Mouse (Mus musculus) neutrophil, adult 5-6 weeks (primary cell): ENCODE data around the gene Lrba. TPM values are rescaled to one million over a fixed set of nuclear protein-coding genes. Genes with fewer than 3 reads are reported as not detected.
A peak's percentile ranks its signal among the peaks of the same experiment; 100 is the strongest.

Experiments
- ATAC-seq: fragments of 151-379, 151-347 bp; 2 replicates; pipeline ENCODE4 v1.8.0; 2017; ENCODE audit warnings: mild to moderate bottlenecking, moderate TSS enrichment; ENCODE audit not compliant: insufficient number of reproducible peaks, poor library complexity, low FRiP score, severe bottlenecking; ENCODE audit errors: extremely low read depth
- total RNA-seq: library from RNA; stranded (forward); fragments of 200-1000 nt; gene quantifications from 2 replicates; pipeline ENCODE4 v1.2.3, GENCODE M21; 2017

Gene Lrba
- total RNA-seq, 1 experiment from 2014 or later = 59.2 TPM

DNA sequence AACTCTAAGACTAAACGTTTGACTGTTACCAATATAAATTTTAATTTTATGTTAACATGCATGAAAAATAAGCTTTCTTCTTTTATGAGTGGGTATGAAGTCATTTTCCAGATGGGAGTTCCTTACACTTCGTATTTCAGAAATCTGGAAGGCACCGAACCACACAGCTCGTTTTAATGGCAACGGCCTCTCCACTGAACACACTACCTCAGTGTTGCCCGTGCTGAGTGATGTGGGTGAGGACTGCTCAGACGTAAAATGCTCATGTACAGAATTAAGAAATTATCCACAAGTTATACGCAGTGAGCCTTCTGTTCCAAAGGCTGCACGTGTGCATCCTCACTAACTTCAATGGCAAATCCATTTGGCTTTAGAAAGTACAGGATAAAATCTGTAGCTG is 582.4 kb downstream of the Lrba start:
- ATAC-seq = no peak

DNA sequence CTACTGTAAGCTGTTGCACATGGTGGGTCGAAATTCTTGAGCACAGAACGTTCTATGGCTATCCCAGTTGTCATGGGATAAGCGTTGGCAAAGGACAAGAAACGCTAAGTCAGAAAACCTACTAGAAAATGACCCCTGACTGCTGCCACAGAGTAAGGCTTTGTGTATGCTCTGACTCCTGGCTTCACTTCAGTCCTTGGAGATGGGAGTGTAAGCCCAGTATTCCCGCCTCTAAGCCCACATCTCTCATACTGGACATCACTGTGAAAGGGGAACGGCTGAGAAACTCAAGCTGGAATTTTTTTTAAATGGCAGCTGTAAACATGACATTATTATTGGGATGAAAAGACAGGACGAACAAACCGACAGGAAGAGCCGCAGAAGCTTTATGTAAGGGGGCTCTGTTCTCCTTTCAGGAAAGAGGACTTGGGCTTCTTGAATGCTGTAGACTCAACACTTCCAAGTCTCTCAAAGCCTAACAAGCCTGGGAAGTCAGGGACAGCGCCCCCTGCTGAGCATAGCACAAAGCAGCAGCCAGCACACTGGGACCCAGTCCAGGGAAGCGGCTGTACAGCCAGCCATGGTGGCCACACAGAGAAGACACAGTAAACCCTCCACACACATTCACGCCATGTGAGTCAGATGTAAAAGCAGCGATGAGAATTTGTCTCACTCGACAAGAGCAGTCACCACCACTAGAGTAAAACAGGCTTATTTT is 583.4 kb downstream of the Lrba start:
- ATAC-seq = no peak; the same call in 1 of the 2 replicates

DNA sequence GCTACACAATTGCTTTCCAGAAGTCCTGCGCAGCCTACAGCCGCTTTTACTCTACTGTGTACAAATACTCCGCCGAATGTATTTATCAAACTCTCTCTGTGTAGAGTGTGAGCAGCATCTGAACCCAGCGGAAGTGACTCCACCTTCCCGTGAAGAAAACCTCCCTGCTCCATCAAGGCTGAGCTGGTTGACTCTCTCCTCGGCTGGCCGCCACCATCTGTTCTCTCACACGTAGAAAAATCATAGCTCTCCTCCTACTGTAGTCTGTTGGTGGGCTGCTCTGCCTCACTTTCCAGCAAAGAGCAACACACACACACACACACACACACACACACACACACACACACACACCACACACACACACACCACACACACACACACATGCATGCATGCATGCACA is 584.7 kb downstream of the Lrba start:
- no peak for ATAC-seq

DNA sequence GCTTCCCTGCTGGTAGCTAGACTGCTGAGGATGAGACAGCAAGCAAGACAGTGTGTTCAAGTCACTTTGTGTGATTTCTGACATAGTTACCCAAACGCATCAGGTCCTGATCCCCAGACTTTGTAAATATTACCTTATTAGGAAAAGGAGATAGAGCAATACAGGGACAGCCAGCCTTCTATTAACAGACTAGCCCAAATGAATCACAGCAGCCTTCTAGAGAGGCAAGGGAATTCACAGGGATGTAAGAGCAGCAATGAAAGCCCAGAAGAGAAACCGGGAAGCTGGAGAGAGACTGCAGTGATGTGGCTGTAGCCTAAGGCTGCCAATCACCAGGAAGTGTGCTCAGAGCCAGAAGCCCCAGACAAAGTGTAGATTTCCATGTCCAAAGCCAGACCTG is 585.2 kb downstream of the Lrba start:
- ATAC-seq = no peak

DNA sequence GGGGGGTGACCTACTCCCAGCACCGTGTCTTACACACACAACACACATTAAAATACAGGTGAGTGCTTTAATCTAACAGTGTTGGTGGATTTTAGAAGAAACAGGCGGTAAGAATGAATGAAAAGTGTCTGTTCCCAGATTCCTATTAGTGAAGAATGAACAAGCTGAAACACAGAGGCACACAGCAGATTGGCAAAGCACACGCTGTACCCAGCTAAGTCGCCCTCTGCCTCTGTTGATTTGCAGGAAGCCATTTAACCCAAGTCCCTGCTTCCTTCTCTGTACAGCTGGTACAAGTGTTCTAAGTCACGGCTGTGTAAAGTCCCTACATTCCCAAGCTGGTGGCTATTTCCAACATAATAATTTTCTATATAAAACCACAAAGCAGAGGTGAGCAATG is 586.4 kb downstream of the Lrba start:
- no peak for ATAC-seq

DNA sequence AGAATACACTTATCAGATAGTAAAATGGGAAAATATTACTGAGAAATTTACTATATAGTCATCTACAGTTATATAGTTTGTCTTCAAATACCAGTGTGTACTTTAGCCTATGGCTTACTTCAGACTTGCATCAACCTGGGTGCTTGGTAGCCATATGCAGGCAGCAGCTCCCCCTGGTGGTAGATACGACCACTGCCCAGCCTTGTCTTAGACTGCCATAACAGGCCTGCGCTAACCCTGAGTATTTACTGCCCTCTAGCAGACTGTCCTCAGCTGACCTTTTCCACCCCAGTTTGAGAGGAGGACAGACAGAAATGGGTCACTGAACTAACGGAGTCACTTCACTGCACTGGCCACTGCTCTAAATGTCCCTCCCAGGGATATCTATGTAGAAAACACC is 588.2 kb downstream of the Lrba start:
- peak; percentile 88 for ATAC-seq

DNA sequence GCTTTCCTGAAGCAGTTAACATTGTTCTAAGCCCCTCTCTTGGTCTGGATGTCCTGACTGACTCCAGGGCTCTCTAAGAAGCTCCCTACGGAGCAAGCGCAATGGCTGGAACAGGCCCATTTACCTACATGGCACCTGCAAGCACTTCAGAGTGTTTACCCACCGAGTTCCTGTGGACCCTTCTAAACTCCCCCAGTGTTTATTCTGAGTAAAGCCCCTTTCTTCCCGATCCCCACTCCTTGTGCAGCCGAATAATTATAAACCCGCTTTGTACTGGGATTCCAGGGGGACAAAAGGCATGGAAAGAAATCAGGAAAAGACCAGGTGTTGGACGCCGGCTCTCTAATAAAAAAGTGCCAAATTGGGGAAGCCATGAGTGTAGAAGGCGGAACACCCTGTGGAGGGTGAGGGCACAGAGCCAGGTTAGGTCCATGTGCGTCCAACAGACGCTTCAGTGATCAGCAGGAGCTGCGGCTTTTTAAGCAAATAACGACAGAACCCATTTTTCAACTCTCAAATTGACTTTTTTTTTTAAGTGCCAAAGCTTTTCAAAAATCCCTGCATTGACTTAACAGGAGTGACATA is 593.6 kb downstream of the Lrba start:
- no peak for ATAC-seq

DNA sequence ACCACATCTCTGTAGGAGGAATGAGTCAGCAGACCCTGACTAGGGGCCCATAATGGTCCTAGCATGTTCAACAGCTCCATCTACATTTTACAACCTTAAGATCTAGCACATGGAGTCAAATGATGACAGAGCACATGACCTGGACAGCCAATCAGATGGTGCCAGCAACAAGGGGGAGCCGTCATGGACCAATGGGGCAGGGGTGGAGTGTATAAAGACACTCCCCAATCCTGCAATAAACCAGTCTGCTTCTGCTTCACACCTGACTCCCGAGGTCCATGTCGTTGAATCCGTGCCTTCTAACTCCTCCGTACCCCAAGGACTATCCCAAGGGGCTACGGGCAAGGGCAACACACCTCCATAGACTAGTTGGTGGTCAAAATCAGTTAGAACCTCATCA is 594.9 kb downstream of the Lrba start:
- ATAC-seq = no peak

DNA sequence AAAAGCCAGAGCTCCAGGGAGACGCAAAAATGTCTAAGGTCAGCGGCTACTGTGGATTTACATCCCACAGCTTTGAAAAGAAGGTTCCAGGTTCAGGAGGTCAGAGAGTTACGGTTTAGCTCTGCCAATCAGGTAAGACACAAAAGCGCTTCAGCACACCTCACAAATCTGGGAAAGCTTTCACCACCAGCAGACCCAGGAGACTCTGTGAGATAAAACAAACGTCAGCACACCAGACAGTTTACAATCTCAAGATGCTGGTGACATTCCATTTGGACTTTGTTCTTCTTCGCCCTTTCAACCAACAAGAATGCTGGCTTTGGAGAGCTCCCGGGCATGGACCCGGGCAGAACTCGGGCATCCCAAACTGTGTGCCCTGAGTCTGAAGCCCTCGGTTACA is 595.9 kb downstream of the Lrba start:
- no peak for ATAC-seq

DNA sequence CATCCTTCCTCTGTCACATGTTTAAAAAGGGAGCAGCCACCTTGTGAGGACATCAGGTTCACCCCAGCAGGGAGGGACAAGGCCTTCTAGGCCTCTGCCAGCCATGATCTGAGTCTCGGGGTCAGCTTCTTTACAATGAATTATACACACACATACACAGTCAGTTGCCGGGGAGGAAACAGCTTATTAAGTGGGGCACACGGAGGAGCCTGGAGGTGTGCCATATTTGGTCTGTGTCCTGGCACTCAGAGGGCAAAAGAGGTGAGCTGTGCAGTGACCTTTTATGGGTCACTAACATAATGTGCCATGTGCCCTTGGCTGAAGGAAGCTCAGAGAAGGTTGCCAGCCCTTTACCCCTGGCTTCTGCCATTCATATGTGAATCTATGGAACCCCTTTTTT is 596.9 kb downstream of the Lrba start:
- ATAC-seq = no peak

DNA sequence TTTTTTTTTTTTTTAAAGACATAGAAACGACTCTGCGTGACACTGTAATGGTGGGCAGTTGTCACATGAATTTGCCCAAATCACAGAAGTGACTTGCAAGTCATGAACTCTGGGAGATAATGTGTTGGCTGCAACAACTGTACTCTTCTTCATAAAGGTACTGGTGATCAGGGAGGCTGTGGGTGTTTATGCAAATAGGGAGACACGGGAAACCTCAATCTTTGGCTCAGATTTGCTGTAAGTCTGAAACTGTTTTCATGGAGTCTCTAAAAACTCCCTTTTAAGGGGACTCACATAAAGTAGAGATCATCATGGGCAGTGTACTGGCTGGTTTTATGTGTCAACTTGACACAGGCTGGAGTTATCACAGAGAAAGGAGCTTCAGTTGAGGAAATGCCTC is 603.0 kb downstream of the Lrba start:
- no peak for ATAC-seq

DNA sequence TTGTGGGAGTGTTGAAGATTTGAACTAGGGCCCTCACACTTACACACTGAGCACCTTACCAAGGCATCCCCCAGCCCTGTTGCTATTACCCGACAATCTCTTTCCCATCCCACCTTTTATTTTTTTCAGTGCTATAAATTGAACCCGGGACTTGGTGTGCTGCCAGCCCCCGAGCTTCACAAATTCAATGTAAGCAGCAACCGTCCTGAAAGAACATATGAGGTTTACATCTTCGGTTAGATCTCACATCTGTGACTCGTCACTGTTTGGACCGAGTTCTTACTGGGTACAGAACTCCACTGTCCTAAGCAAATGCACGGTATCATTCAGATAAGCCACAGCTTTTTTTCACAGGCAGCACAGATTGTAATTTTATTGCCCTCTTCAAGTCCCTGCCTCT is 607.6 kb downstream of the Lrba start:
- no peak for ATAC-seq

Other genes with a start within 250 kb of the Lrba start
- gene Prss48, start 222.2 kb upstream of the Lrba start, total RNA-seq = not detected in 2 replicates
- 2,159 and 2,297 TPM in 2 replicates for gene Rps3a1, start 82.0 kb upstream of the Lrba start, total RNA-seq